Mouse (Mus musculus) testis, adult 2 months (tissue): ENCODE data around the gene Atg9b.

Source experiments
- CTCF ChIP-seq: fragments of 200-500 bp; IDR thresholded peaks from 2 replicates; pipeline ENCODE4 v1.5.1; 2012; ENCODE audit warnings: low read depth, mild to moderate bottlenecking, inconsistent platforms, low read length, moderate library complexity; ENCODE audit not compliant: control insufficient read depth, insufficient read depth, insufficient replicate concordance
- POLR2A ChIP-seq: fragments of 200-500 bp; IDR thresholded peaks from 2 replicates; pipeline ENCODE4 v1.6.1; 2012; ENCODE audit warnings: low read depth, mild to moderate bottlenecking, inconsistent platforms, low read length, moderate library complexity; ENCODE audit not compliant: control insufficient read depth

- TF ChIP-seq POLR2A, result no peak
- TF ChIP-seq CTCF, result no peak
Measured at GRCm38 (mm10) chr5:24350531-24351250, 41.3 kb downstream of the Atg9b start.
